Mouse (Mus musculus): ENCODE data around the gene Dntt. TPM values are rescaled to one million over a fixed set of nuclear protein-coding genes. Genes with fewer than 3 reads are reported as not detected.

Dntt gene
- polyA plus RNA-seq, 1 experiment from 2014 or later: not detected

DNA sequence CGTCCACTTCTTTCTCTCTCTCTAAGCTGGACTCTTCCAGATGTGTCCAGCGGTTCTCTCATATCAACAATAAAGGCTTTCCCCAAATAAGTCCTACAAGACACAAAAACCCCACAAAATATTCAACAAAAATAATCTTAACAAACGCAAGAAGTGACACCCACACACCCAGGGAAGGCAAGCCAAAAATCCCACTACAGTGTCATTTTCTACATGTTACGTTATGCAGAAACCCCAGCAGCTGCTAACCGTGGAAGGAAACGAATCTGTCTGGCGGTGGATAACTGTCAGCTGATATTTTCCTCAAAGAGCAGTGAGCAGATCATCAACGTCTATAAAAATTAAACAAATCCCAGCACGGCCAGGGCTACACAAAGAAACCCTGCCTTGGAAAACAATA, 15.1 kb upstream of the Dntt start:
- Histone ChIP-seq H3K27me3 (replicated peaks) (no peaks in the 10 kb centered on the region), H3K36me3 (no peaks in the 10 kb centered on the region), H3K9ac (no peak overlapping the region), H3K9me3 (no peaks in the 10 kb centered on the region), H3K4me1 (replicated peaks) (peaks cover 6% of the 10 kb centered on the region), H3K4me3 (replicated peaks) (no peak overlapping the region), H3K4me2 (replicated peaks) (peak overlapping the region; percentile 31), H3K27ac (0 out of 2 replicates have a peak overlapping the region, but pooled peaks have one; percentile 13)
- 17% methylated on average over 9 of the region's 9 CpGs for WGBS
- no peak for ATAC-seq

GRCm38 (mm10) chr19:41015951-41016716, 12.9 kb upstream of the Dntt start:
- H3K36me3 ChIP-seq: no peaks in the 10 kb centered on the region
- peaks cover 6% of the 10 kb centered on the region for H3K4me1 ChIP-seq (replicated peaks)
- no peaks in the 10 kb centered on the region for H3K9me3 ChIP-seq
- 0 out of 2 replicates have a peak overlapping the region, but pooled peaks have one; percentile 26 for H3K9ac ChIP-seq
- WGBS: 19% methylated on average over 14 of the region's 14 CpGs
- peak overlapping the region; percentile 57 for H3K4me2 ChIP-seq (replicated peaks)
- peak; percentile 50 for ATAC-seq
- no peaks in the 10 kb centered on the region for H3K27me3 ChIP-seq (replicated peaks)
- H3K4me3 ChIP-seq (replicated peaks): peak overlapping the region; percentile 9; the same call in 1 of the 2 replicates
- H3K27ac ChIP-seq: no peak overlapping the region

DNA sequence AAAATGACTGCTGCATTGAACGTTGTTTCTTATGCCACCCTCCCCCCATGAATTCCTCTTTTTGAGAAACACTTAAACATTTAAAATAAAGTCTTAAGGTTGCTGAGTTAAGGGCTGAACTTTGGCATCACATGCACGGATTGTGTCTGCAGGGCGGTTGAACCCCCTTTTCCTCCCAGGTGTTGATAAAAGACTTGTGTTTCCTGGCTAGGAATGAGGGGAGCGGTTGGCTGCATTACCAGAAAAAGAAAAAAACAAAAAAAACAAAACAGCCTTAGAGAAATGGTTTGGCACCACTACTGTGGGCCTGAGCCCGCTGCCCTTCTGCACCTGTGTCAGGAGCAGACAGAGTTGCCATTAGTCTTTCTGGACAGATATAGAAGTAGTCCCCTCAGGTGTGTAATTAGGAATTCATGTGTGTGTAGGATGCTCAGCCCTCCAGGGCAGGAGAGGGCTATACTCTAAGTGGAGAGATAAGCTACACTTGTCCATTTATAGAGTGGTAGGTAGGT, 9.9 kb upstream of the Dntt start:
- H3K27ac ChIP-seq: no peak overlapping the region
- H3K9ac ChIP-seq: no peak overlapping the region
- H3K4me2 ChIP-seq (replicated peaks): no peak overlapping the region
- no peaks in the 10 kb centered on the region for H3K9me3 ChIP-seq
- WGBS: 72% methylated on average over 5 of the region's 5 CpGs
- no peaks in the 10 kb centered on the region for H3K36me3 ChIP-seq
- no peak overlapping the region for H3K4me3 ChIP-seq (replicated peaks)
- ATAC-seq: no peak
- no peaks in the 10 kb centered on the region; the same call in 1 of the 2 replicates for H3K4me1 ChIP-seq (replicated peaks)
- H3K27me3 ChIP-seq (replicated peaks): no peaks in the 10 kb centered on the region

GRCm38 (mm10) chr19:41020537-41020936, 8.5 kb upstream of the Dntt start:
- H3K4me2 ChIP-seq (replicated peaks): no peak overlapping the region
- H3K9ac ChIP-seq: no peak overlapping the region
- no peak for ATAC-seq
- no peaks in the 10 kb centered on the region for H3K9me3 ChIP-seq
- no peaks in the 10 kb centered on the region for H3K27me3 ChIP-seq (replicated peaks)
- H3K27ac ChIP-seq: no peak overlapping the region
- no peaks in the 10 kb centered on the region; the same call in 1 of the 2 replicates for H3K4me1 ChIP-seq (replicated peaks)
- no peaks in the 10 kb centered on the region for H3K36me3 ChIP-seq
- no peak overlapping the region for H3K4me3 ChIP-seq (replicated peaks)
- WGBS: 65% methylated on average over 3 of the region's 3 CpGs

DNA sequence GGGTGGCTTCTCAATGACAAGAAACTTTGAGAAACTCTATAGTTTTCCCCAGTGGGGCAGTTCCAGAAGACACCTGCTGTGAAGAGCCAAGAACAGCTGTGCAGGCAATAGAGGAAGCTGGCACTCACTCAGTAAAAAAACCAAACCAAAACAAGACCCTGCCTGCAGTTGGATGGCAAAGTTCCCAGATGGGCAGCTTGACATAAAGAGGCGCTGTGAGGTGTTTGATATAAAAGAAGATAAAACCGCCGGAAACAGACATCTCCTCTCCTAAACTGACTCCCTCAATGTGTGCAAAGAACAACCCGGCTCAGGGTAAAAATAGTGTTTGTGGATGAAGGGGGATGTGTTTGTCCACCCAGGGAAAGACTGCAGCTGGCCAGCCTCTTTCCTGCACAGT, 6.8 kb upstream of the Dntt start:
- Histone ChIP-seq H3K4me2 (replicated peaks) (no peak overlapping the region), H3K27me3 (replicated peaks) (no peaks in the 10 kb centered on the region), H3K4me3 (replicated peaks) (no peak overlapping the region), H3K36me3 (no peaks in the 10 kb centered on the region), H3K27ac (no peak overlapping the region), H3K9me3 (no peaks in the 10 kb centered on the region), H3K9ac (no peak overlapping the region), H3K4me1 (replicated peaks) (no peaks in the 10 kb centered on the region)
- WGBS: 82% methylated on average over 4 of the region's 4 CpGs
- no peak for ATAC-seq

- Histone ChIP-seq H3K9ac (no peak overlapping the region), H3K27ac (no peak overlapping the region), H3K4me3 (replicated peaks) (no peak overlapping the region), H3K27me3 (replicated peaks) (no peaks in the 10 kb centered on the region), H3K9me3 (no peaks in the 10 kb centered on the region), H3K4me1 (replicated peaks) (no peaks in the 10 kb centered on the region), H3K4me2 (replicated peaks) (no peak overlapping the region), H3K36me3 (no peaks in the 10 kb centered on the region)
- 86% methylated on average over 8 of the region's 8 CpGs for WGBS
- no peak for ATAC-seq
These were observed 2.5 kb upstream of the Dntt start for GRCm38 (mm10) chr19:41026551-41026950.

DNA sequence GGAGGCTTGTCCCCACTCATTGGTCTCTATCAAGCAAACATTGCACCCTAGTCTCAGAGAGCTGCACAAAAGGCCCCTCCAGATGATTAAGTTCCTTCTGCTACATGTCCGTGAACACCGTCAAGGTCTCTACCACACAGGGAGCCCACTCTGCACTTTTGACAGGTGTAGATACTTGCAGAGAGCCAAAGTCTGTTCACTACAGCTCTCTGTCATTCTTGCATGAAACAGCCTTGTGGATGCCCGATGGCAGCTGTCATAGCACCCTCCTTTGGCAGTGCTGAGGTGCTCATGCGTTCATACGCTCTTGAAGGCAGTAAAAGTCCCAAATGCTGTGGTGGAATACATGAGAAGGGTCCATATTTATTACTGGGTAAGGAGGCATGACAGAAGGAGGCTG, 2.1 kb upstream of the Dntt start:
- Histone ChIP-seq H3K9me3 (no peaks in the 10 kb centered on the region), H3K4me1 (replicated peaks) (no peaks in the 10 kb centered on the region), H3K27ac (no peak overlapping the region), H3K36me3 (no peaks in the 10 kb centered on the region), H3K27me3 (replicated peaks) (no peaks in the 10 kb centered on the region), H3K9ac (no peak overlapping the region), H3K4me2 (replicated peaks) (no peak overlapping the region), H3K4me3 (replicated peaks) (no peak overlapping the region)
- WGBS: 89% methylated on average over 5 of the region's 5 CpGs
- ATAC-seq: no peak

DNA sequence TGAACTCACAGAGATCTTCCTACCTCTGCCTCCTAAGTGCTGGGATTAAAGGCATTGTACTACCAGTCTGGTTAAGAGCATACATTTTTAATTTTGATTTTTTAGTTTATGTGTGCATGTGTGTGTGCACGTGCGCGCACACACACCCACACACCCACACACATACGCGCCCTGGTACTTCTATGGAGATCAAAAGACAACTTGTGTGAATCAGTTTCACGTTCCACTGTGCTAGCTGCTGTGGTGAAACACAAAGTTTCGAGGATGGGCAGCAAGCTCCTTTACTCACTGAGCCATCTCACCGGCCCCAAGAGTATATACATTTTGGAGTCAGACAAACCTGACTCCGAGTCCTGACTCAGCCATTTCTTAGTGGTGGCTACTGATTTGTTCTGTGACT, 1.5 kb upstream of the Dntt start:
- no peaks in the 10 kb centered on the region for H3K9me3 ChIP-seq
- no peaks in the 10 kb centered on the region for H3K36me3 ChIP-seq
- 91% methylated on average over 9 of the region's 9 CpGs for WGBS
- H3K9ac ChIP-seq: no peak overlapping the region
- H3K4me2 ChIP-seq (replicated peaks): no peak overlapping the region
- H3K4me3 ChIP-seq (replicated peaks): no peak overlapping the region
- ATAC-seq: no peak
- no peak overlapping the region for H3K27ac ChIP-seq
- H3K4me1 ChIP-seq (replicated peaks): no peaks in the 10 kb centered on the region
- no peaks in the 10 kb centered on the region for H3K27me3 ChIP-seq (replicated peaks)

GRCm38 (mm10) chr19:41030161-41030560, 1.1 kb downstream of the Dntt start:
- no peaks in the 10 kb centered on the region for H3K27me3 ChIP-seq (replicated peaks)
- no peak for ATAC-seq
- no peaks in the 10 kb centered on the region for H3K4me1 ChIP-seq (replicated peaks)
- no peak overlapping the region for H3K9ac ChIP-seq
- no peaks in the 10 kb centered on the region for H3K9me3 ChIP-seq
- no peak overlapping the region for H3K4me3 ChIP-seq (replicated peaks)
- no peaks in the 10 kb centered on the region for H3K36me3 ChIP-seq
- H3K27ac ChIP-seq: no peak overlapping the region
- WGBS: 74% methylated on average over 6 of the region's 6 CpGs
- H3K4me2 ChIP-seq (replicated peaks): no peak overlapping the region

DNA sequence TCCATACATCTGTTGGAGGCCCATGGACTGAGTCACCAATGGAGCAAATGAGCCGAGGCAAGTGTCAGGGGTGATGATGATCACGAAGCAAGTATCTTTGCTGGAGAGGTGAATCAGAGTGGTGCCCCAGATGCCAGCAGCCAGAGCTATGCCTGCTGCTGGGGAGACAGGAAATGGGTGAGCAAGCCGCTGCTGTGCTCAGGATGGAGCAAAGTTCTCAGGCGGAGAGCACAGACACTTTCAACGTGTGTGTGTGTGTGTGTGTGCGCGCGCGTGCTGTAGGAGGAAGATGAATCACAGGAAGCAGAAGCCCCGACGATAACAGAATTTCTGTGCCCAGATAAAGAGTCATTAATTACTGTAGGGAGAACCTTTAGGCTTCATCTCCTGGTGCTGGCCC, 1.9 kb downstream of the Dntt start:
- Histone ChIP-seq H3K36me3 (no peaks in the 10 kb centered on the region), H3K4me3 (replicated peaks) (no peak overlapping the region), H3K4me1 (replicated peaks) (no peaks in the 10 kb centered on the region), H3K27ac (no peak overlapping the region), H3K27me3 (replicated peaks) (no peaks in the 10 kb centered on the region), H3K9me3 (no peaks in the 10 kb centered on the region), H3K9ac (no peak overlapping the region), H3K4me2 (replicated peaks) (no peak overlapping the region)
- ATAC-seq: no peak
- WGBS: 53% methylated on average over 11 of the region's 11 CpGs

DNA sequence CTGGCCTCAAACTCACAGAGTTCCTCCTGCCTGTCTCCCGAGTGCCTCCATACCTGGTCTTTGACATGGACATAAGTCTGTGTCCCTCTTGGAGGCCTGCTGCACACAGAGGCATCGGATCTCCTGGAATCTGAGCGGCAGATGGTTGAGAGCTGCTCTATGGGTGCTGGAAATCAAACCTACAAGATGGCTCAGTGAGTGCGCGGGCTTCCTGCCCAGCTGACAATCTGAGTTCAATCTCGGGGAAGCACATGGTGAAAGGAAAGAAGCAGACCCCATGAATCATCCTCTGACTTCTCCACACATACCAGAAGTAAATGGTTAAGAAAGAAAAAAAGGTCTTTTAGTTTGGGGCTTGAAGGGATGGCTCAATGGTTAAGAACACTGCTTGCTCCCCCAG, 2.8 kb downstream of the Dntt start:
- H3K4me2 ChIP-seq (replicated peaks): no peak overlapping the region
- no peak overlapping the region for H3K9ac ChIP-seq
- no peaks in the 10 kb centered on the region for H3K9me3 ChIP-seq
- 82% methylated on average over 6 of the region's 6 CpGs for WGBS
- H3K4me1 ChIP-seq (replicated peaks): no peaks in the 10 kb centered on the region
- H3K36me3 ChIP-seq: no peaks in the 10 kb centered on the region
- no peaks in the 10 kb centered on the region for H3K27me3 ChIP-seq (replicated peaks)
- no peak overlapping the region for H3K4me3 ChIP-seq (replicated peaks)
- H3K27ac ChIP-seq: no peak overlapping the region
- no peak for ATAC-seq

GRCm38 (mm10) chr19:41035809-41036551, 6.9 kb downstream of the Dntt start:
- no peaks in the 10 kb centered on the region for H3K27me3 ChIP-seq (replicated peaks)
- H3K9ac ChIP-seq: no peak overlapping the region
- no peaks in the 10 kb centered on the region for H3K4me1 ChIP-seq (replicated peaks)
- ATAC-seq: no peak
- H3K36me3 ChIP-seq: no peaks in the 10 kb centered on the region
- WGBS: 64% methylated on average over 4 of the region's 4 CpGs
- H3K4me3 ChIP-seq (replicated peaks): no peak overlapping the region
- H3K9me3 ChIP-seq: no peaks in the 10 kb centered on the region
- no peak overlapping the region for H3K27ac ChIP-seq
- H3K4me2 ChIP-seq (replicated peaks): no peak overlapping the region

All from intestine, embryonic 15.5 days (tissue).